Mouse (Mus musculus) liver, embryonic 14.5 days (tissue): Measurements from ENCODE around the gene Msi2. TPM values are rescaled to one million over a fixed set of nuclear protein-coding genes. Genes with fewer than 3 reads are reported as not detected.

Experiments
- ATAC-seq: fragments of 200-750 bp; cut with Nextera tagmentation; 2 replicates; pipeline ENCODE4 v1.8.0; 2017; ENCODE audit warnings: moderate number of reproducible peaks, mild to moderate bottlenecking, moderate library complexity; ENCODE audit not compliant: insufficient read depth
- DNase-seq, 3 experiments: peaks; one replicate each; pipeline ENCODE4 v3.0.0-alpha.2; 2012 to 2013; ENCODE audit warnings: low read depth in 3 of 3, low spot score in 3 of 3
- H3K27ac ChIP-seq: fragments of 300-500 bp; sonication (generic); 2 replicates; pipeline ENCODE4 v1.5.1; 2014; ENCODE audit warnings: moderate library complexity, mild to moderate bottlenecking, control low read depth, inconsistent platforms
- H3K27me3 ChIP-seq: fragments of 300-500 bp; sonication (generic); 2 replicates; pipeline ENCODE4 v1.6.1; 2014; ENCODE audit warnings: mild to moderate bottlenecking, low read length, moderate library complexity; ENCODE audit not compliant: control insufficient read depth, insufficient read depth
- H3K36me3 ChIP-seq: fragments of 300-500 bp; sonication (generic); replicated peaks from 2 replicates; pipeline ENCODE4 v1.6.1; 2014; ENCODE audit warnings: low read depth; ENCODE audit not compliant: control insufficient read depth, insufficient read depth
- H3K4me1 ChIP-seq, 2 experiments: fragments of 200-500 bp in 1 of 2; fragments of 300-500 bp in 1 of 2; sonication (generic) in 1 of 2; replicated peaks; 2 replicates each; pipeline ENCODE4 v1.6.1; 2012 to 2014; ENCODE audit warnings: antibody characterized with exemption in 1 of 2, inconsistent platforms in 1 of 2, low read length in 1 of 2; ENCODE audit not compliant: control insufficient read depth in 2 of 2, insufficient read depth in 2 of 2
- H3K4me2 ChIP-seq: fragments of 300-500 bp; sonication (generic); 2 replicates; pipeline ENCODE4 v1.6.1; 2014; ENCODE audit warnings: low read depth, mild to moderate bottlenecking, control low read depth, moderate library complexity
- H3K4me3 ChIP-seq, 2 experiments: fragments of 200-500 bp in 1 of 2; fragments of 300-500 bp in 1 of 2; sonication (generic) in 1 of 2; 2 replicates each; pipeline ENCODE4 v1.5.1; 2012 to 2014; ENCODE audit warnings: low read depth in 2 of 2, low read length in 2 of 2, mild to moderate bottlenecking in 2 of 2, control low read depth in 1 of 2, inconsistent platforms in 1 of 2, moderate library complexity in 1 of 2; ENCODE audit not compliant: insufficient read depth in 1 of 2
- H3K9ac ChIP-seq: fragments of 300-500 bp; sonication (generic); replicated peaks from 2 replicates; pipeline ENCODE4 v1.6.1; 2014; ENCODE audit warnings: mild to moderate bottlenecking, control low read depth, moderate library complexity
- H3K9me3 ChIP-seq: fragments of 300-500 bp; sonication (generic); 2 replicates; pipeline ENCODE4 v1.6.1; 2016; ENCODE audit warnings: low read length, mixed read lengths; ENCODE audit not compliant: control insufficient read depth
- CTCF ChIP-seq: IDR thresholded peaks from 2 replicates; pipeline ENCODE4 v1.5.1; 2016; ENCODE audit warnings: antibody characterized with exemption, low read depth, control low read depth
- EP300 ChIP-seq: IDR thresholded peaks from 2 replicates; pipeline ENCODE4 v1.6.1; 2016; ENCODE audit warnings: antibody characterized with exemption, low read depth
- WGBS: fragments of 180-500 bp; shearing (Covaris S2); extraction: QIAGEN DNeasy Blood & Tissue Kit; methylation state at CpG from one replicate; pipeline ENCODE4 v1.1.7; 2014; ENCODE audit not compliant: insufficient replicate concordance; 5-methylcytosine and 5-hydroxymethylcytosine counted together
- polyA plus RNA-seq, 2 experiments: library from polyadenylated mRNA; depleted of rRNA in 1 of 2; stranded (reverse) in 1 of 2; unstranded in 1 of 2; fragments of >200 nt; fragmentation: Nextera tagmentation in 1 of 2; extraction: Ambion mirVana in 1 of 2; gene quantifications; 2 replicates each; pipeline versions ENCODE4 v1.2.1 to v1.2.3; 2012 to 2014

The Msi2 gene
- polyA plus RNA-seq, 2 experiments: 2.1 to 6.2 TPM

GRCm38 (mm10) chr11:88462789-88463188 is 255.5 kb downstream of the Msi2 start:
- Histone ChIP-seq H3K9me3 (no peaks in the 10 kb centered on the region), H3K4me1 (no peaks in the 10 kb centered on the region), H3K27me3 (no peaks in the 10 kb centered on the region), H3K27ac (no peak overlapping the region), H3K36me3 (no peaks in the 10 kb centered on the region), H3K4me2 (no peak overlapping the region), H3K4me3 (no peak overlapping the region), H3K9ac (no peak overlapping the region)
- TF ChIP-seq CTCF: no peak
- no peak for TF ChIP-seq EP300
- 75% methylated on average over 8 of the region's 8 CpGs for WGBS
- DNase-seq: no peak
- ATAC-seq: no peak

DNA sequence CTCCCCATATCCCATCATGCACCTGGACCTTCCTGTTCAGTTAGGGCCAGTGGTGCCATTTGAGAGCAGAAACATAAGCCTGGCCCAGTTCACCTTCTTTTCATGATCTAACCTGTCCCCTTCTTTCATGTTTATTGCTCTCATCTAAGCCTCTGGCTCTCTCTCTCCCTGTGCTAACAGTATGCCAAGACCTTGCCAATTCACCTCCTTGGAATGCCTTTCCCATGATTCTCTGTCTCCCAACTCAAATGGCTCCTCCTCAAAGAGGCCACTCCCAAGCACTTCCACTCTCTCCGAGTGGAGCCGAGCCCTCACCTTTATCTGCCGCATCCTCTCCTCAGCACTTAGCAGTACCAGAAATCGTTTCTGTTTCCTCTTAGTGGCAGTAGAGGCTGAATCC is 256.7 kb downstream of the Msi2 start:
- Histone ChIP-seq H3K4me2 (no peak overlapping the region), H3K4me1 (peaks cover 0 to 2% of the 10 kb centered on the region in 2 experiments; a peak in 1 of 4 replicates), H3K36me3 (no peaks in the 10 kb centered on the region), H3K27ac (no peak overlapping the region), H3K4me3 (no peak overlapping the region), H3K9me3 (no peaks in the 10 kb centered on the region), H3K9ac (no peak overlapping the region), H3K27me3 (no peaks in the 10 kb centered on the region)
- 73% methylated on average over 4 of the region's 4 CpGs for WGBS
- no peak for DNase-seq
- TF ChIP-seq EP300: no peak
- TF ChIP-seq CTCF: no peak
- ATAC-seq: no peak

GRCm38 (mm10) chr11:88459946-88460736 is 258.2 kb downstream of the Msi2 start:
- H3K9me3 ChIP-seq: no peaks in the 10 kb centered on the region
- no peak for TF ChIP-seq CTCF
- no peak for TF ChIP-seq EP300
- H3K27ac ChIP-seq: no peak overlapping the region
- peaks cover 0 to 7% of the 10 kb centered on the region in 2 experiments; a peak in 2 of 4 replicates for H3K4me1 ChIP-seq
- ATAC-seq: no peak
- H3K4me2 ChIP-seq: no peak overlapping the region
- 70% methylated on average over 19 of the region's 19 CpGs for WGBS
- H3K4me3 ChIP-seq: no peak overlapping the region
- no peak overlapping the region for H3K9ac ChIP-seq
- H3K27me3 ChIP-seq: no peaks in the 10 kb centered on the region
- H3K36me3 ChIP-seq: no peaks in the 10 kb centered on the region
- DNase-seq: no peak

GRCm38 (mm10) chr11:88457241-88457738 is 261.0 kb downstream of the Msi2 start:
- Histone ChIP-seq H3K9me3 (no peaks in the 10 kb centered on the region), H3K27ac (no peak overlapping the region), H3K9ac (no peak overlapping the region), H3K4me2 (no peak overlapping the region), H3K4me1 (peaks cover 0 to 11% of the 10 kb centered on the region in 2 experiments; a peak in 2 of 4 replicates), H3K4me3 (no peak overlapping the region), H3K36me3 (no peaks in the 10 kb centered on the region), H3K27me3 (no peaks in the 10 kb centered on the region)
- WGBS: 69% methylated on average over 10 of the region's 10 CpGs
- DNase-seq (no peak), ATAC-seq (no peak)
- TF ChIP-seq CTCF: no peak
- TF ChIP-seq EP300: no peak
